In the genomic region with DNA sequence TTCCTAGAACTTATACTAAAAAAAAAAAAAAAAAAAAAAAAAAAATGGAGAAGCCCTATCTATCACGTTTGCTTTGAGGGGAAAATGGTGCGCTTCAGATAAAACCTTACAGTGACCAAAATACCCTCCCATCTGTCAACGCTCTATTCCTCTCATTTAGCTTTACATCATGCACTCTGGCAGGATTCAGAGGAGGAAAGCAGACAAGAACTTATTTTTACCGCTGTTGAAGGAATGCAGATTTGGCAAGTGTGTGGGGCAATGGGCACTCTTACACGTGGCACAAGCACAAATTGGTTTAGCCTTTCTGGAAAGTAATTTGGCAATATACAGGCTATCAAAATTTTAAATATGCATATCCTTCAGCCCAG, we compare ENCODE assay signal across 1 mouse cellular context.
A peak's percentile ranks its signal among the peaks of the same experiment; 100 is the strongest.
TF ChIP-seq lines count a peak whose summit lies in the region.

No protein-coding gene starts in this region.

TF ChIP-seq in MEL, 35 proteins besides CTCF, POLR2A, EP300 and RAD21:
- TF ChIP-seq TAL1 (IDR thresholded peaks at IDR 0.05; ENCODE audit: low read length), result peak; percentile 67
- TF ChIP-seq GABPA (IDR thresholded peaks at IDR 0.05; ENCODE audit: low read depth, low read length), result no peak
- TF ChIP-seq USF2 (IDR thresholded peaks at IDR 0.05; ENCODE audit: borderline replicate concordance in 1 of 2, insufficient read depth in 1 of 2, low read depth in 1 of 2, low read length in 2 of 2), result no peak
- 0 out of 2 replicates have a peak, but pooled peaks have one; percentile 35 for TF ChIP-seq MAX (IDR thresholded peaks at IDR 0.05; ENCODE audit: low read length)
- peak; percentile 92 for TF ChIP-seq ETS1 (IDR thresholded peaks at IDR 0.05; ENCODE audit: low read depth, low read length)
- TF ChIP-seq NELFE (IDR thresholded peaks at IDR 0.05; ENCODE audit: low read depth, low read length), result no peak
- TF ChIP-seq MEF2A (IDR thresholded peaks at IDR 0.05; ENCODE audit: extremely low read depth, insufficient replicate concordance, low read depth, low read length, poor library complexity, severe bottlenecking), result 0 out of 2 replicates have a peak, but pooled peaks have one; percentile 42
- peak; percentile 76 for TF ChIP-seq RCOR1 (IDR thresholded peaks at IDR 0.05; ENCODE audit: low read depth, low read length)
- TF ChIP-seq SMC3 (IDR thresholded peaks at IDR 0.05; ENCODE audit: low read depth, low read length), result no peak
- TF ChIP-seq USF1 (IDR thresholded peaks at IDR 0.05; ENCODE audit: low read depth, low read length), result no peak
- TF ChIP-seq NRF1 (IDR thresholded peaks at IDR 0.05; ENCODE audit: insufficient read depth, low read depth, low read length, poor library complexity, severe bottlenecking), result no peak
- 0 out of 2 replicates have a peak, but pooled peaks have one; percentile 22 for TF ChIP-seq HCFC1 (IDR thresholded peaks at IDR 0.05; ENCODE audit: low read depth, low read length)
- no peak for TF ChIP-seq KAT2A (conservative IDR thresholded peaks at IDR 0.05; ENCODE audit: low read depth, low read length)
- peak; percentile 76; the same call in 1 of the 2 replicates for TF ChIP-seq MYC (IDR thresholded peaks at IDR 0.05; ENCODE audit: low read depth, low read length)
- TF ChIP-seq MAFK (IDR thresholded peaks at IDR 0.05; ENCODE audit: borderline replicate concordance, low read depth, low read length), result no peak
- peak; percentile 100 for TF ChIP-seq ZNF384 (IDR thresholded peaks at IDR 0.05; ENCODE audit: low read depth, low read length)
- TF ChIP-seq E2F4 (IDR thresholded peaks at IDR 0.05; ENCODE audit: borderline replicate concordance, low read depth, low read length), result no peak
- TF ChIP-seq JUND (IDR thresholded peaks at IDR 0.05; ENCODE audit: low read depth, low read length), result no peak
- peak; percentile 74 for TF ChIP-seq SIN3A (IDR thresholded peaks at IDR 0.05; ENCODE audit: low read length)
- no peak for TF ChIP-seq MAZ (IDR thresholded peaks at IDR 0.05; ENCODE audit: low read depth, low read length)
- TF ChIP-seq GATA1 (IDR thresholded peaks at IDR 0.05; ENCODE audit: low read depth, low read length), result peak; percentile 93
- TF ChIP-seq TCF12 (IDR thresholded peaks at IDR 0.05; ENCODE audit: low read depth, low read length), result peak; percentile 92
- peak; percentile 83 for TF ChIP-seq MXI1 (IDR thresholded peaks at IDR 0.05; ENCODE audit: low read depth, low read length)
- TF ChIP-seq ZMIZ1 (IDR thresholded peaks at IDR 0.05; ENCODE audit: low read depth, low read length), result no peak
- no peak for TF ChIP-seq TBP (IDR thresholded peaks at IDR 0.05; ENCODE audit: low read depth, low read length)
- TF ChIP-seq BHLHE40 (IDR thresholded peaks at IDR 0.05; ENCODE audit: borderline replicate concordance, low read depth, low read length), result peak; percentile 95
- TF ChIP-seq ZKSCAN1 (IDR thresholded peaks at IDR 0.05; ENCODE audit: low read depth, low read length), result no peak; the same call in 1 of the 2 replicates
- TF ChIP-seq UBTF (IDR thresholded peaks at IDR 0.05; ENCODE audit: borderline replicate concordance, insufficient read depth, low read depth, low read length), result no peak
- no peak for TF ChIP-seq CHD2 (IDR thresholded peaks at IDR 0.05; ENCODE audit: low read length)
- TF ChIP-seq ELF1 (IDR thresholded peaks at IDR 0.05; ENCODE audit: low read depth, low read length), result no peak
- TF ChIP-seq MYB (IDR thresholded peaks at IDR 0.05; ENCODE audit: low read depth, low read length), result no peak
- TF ChIP-seq ZC3H11A (IDR thresholded peaks at IDR 0.05; ENCODE audit: low read depth, low read length), result no peak
- TF ChIP-seq CHD1 (IDR thresholded peaks at IDR 0.05; ENCODE audit: low read depth, low read length), result no peak
- no peak for TF ChIP-seq POLR2AphosphoS2 (IDR thresholded peaks at IDR 0.05; ENCODE audit: low read length)
- no peak for TF ChIP-seq POLR2AphosphoS5 (IDR thresholded peaks at IDR 0.05; ENCODE audit: borderline replicate concordance, low read depth, low read length)
